Mouse (Mus musculus): ENCODE measurements around the gene Supt3. TPM values are rescaled to one million over a fixed set of nuclear protein-coding genes. Genes with fewer than 3 reads are reported as not detected.

The Supt3 gene
- polyA plus RNA-seq, 1 experiment from 2014 or later, result 21.1 TPM

DNA sequence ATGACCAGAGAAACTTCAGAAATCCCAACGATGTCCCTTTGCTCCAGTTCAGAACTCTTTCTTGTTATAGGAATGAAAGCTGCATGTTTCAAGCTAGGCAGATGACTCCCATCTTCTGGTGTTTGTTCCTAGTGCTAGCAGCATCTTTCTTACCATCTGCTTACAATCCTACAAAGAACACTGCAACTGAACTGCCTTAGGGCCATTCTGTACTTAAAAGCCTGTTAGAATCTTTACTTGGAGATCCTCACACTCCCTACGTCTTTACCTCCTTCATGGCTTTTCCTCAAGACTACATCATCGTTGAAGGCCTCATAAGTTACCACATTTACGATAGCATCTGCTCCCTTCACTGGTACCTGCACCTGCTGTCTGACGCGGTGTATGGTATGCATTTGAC lies 86.2 kb downstream of the Supt3 start:
- no peak for ATAC-seq (ENCODE audit: insufficient read depth)
- H3K9me3 ChIP-seq (ENCODE audit: low read depth, low read length), result no peaks in the 10 kb centered on the region
- H3K27ac ChIP-seq (ENCODE audit: low read depth), result no peak overlapping the region
- WGBS, result 92% methylated on average over 6 of the region's 6 CpGs
- H3K27me3 ChIP-seq (ENCODE audit: insufficient read depth, low read length), result no peaks in the 10 kb centered on the region
- no peak for TF ChIP-seq CTCF (IDR thresholded peaks at IDR 0.05; ENCODE audit: low read depth)
- no peak overlapping the region for H3K4me3 ChIP-seq (ENCODE audit: low read depth, low read length)
- no peak for DNase-seq
- no peaks in the 10 kb centered on the region; the same call in 1 of the 2 replicates for H3K4me1 ChIP-seq (ENCODE audit: insufficient read depth)
- no peaks in the 10 kb centered on the region for H3K36me3 ChIP-seq (ENCODE audit: insufficient read depth)
- H3K4me2 ChIP-seq, result no peak overlapping the region
- H3K9ac ChIP-seq, result no peak overlapping the region

DNA sequence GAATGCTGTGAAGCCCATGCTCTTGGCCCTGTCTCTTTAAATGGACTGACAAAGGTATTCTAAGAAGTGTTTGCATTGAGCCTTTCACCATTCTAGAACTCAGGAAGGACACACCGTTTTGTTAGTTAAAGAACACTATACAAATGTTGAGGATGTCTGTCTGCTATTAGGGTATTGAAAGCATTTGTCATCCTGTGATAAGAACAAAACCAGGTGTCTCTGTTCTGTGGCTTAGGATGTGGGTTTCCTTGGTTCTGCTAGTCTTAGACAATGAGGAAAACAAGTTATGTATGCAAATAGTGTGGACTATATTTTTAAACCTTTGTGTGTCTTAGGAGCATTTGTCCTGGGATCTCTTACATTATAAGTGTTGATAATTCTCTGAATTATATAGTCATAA lies 116.6 kb downstream of the Supt3 start:
- DNase-seq (no peak), ATAC-seq (ENCODE audit: insufficient read depth) (no peak)
- Histone ChIP-seq H3K4me3 (ENCODE audit: low read depth, low read length) (no peak overlapping the region), H3K27ac (ENCODE audit: low read depth) (no peak overlapping the region), H3K36me3 (ENCODE audit: insufficient read depth) (no peaks in the 10 kb centered on the region), H3K4me2 (no peak overlapping the region), H3K4me1 (ENCODE audit: insufficient read depth) (no peaks in the 10 kb centered on the region), H3K9ac (no peak overlapping the region), H3K9me3 (ENCODE audit: low read depth, low read length) (no peaks in the 10 kb centered on the region), H3K27me3 (ENCODE audit: insufficient read depth, low read length) (no peaks in the 10 kb centered on the region)
- WGBS, result 48% methylated on average over 1 of the region's 1 CpGs
- TF ChIP-seq CTCF (IDR thresholded peaks at IDR 0.05; ENCODE audit: low read depth), result no peak

GRCm38 (mm10) chr17:44943536-44944090 lies 166.7 kb downstream of the Supt3 start:
- no peak overlapping the region for H3K4me2 ChIP-seq
- no peak for DNase-seq
- 80% methylated on average over 4 of the region's 4 CpGs for WGBS

DNA sequence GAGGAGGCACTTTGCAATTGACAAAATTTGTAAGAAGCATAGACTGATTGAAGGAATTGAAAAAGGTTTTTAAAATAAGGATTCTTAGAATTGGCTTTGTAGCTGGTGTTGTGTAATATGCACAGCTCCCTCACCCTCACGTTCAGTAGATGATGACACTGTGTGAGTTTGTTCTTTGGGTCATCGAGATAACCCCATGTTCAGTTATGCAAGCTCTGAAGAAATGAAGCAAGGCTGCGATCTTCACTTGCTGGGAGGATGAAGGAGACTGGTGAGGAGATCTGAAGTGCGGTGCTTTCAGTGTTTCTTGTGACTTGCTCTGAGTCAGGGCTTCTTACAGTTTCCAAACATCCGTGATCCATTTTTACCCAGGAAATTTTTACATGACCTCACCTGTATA lies 168.4 kb downstream of the Supt3 start:
- Histone ChIP-seq H3K27ac (ENCODE audit: low read depth) (no peak overlapping the region), H3K36me3 (ENCODE audit: insufficient read depth) (no peaks in the 10 kb centered on the region), H3K9me3 (ENCODE audit: low read depth, low read length) (no peaks in the 10 kb centered on the region), H3K27me3 (ENCODE audit: insufficient read depth, low read length) (no peaks in the 10 kb centered on the region), H3K4me3 (ENCODE audit: low read depth, low read length) (no peak overlapping the region), H3K9ac (no peak overlapping the region), H3K4me1 (ENCODE audit: insufficient read depth) (no peaks in the 10 kb centered on the region), H3K4me2 (no peak overlapping the region)
- ATAC-seq (ENCODE audit: insufficient read depth) (no peak), DNase-seq (no peak)
- TF ChIP-seq CTCF (IDR thresholded peaks at IDR 0.05; ENCODE audit: low read depth), result no peak
- WGBS, result 69% methylated on average over 5 of the region's 5 CpGs

More at GRCm38 (mm10) chr17:44943536-44944090, 166.7 kb downstream of the Supt3 start:
- no peak for TF ChIP-seq CTCF (IDR thresholded peaks at IDR 0.05; ENCODE audit: low read depth)
- Histone ChIP-seq H3K9ac (no peak overlapping the region), H3K9me3 (ENCODE audit: low read depth, low read length) (no peaks in the 10 kb centered on the region), H3K36me3 (ENCODE audit: insufficient read depth) (no peaks in the 10 kb centered on the region), H3K4me3 (ENCODE audit: low read depth, low read length) (no peak overlapping the region), H3K27ac (ENCODE audit: low read depth) (no peak overlapping the region), H3K27me3 (ENCODE audit: insufficient read depth, low read length) (no peaks in the 10 kb centered on the region), H3K4me1 (ENCODE audit: insufficient read depth) (no peaks in the 10 kb centered on the region)
- no peak for ATAC-seq (ENCODE audit: insufficient read depth)

DNA sequence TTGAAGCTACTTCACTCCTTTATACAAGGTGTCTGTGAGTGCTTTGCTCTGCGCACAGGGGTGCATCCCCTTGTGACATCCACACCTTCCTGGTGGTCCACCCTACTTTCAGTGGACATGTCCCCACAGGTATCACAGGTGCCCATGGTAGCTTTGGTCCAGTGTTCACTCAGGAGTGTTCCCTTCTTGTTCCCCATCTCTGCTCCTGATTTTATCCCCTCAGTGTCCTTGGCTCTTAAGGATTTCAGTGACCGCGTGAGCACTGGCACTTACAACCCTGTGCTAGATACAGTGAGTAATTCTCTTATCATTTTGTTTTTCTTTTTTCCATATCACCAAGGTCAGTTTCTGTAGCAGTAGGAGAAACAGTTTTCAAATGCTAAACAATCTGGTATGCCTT lies 171.4 kb downstream of the Supt3 start:
- H3K9ac ChIP-seq, result no peak overlapping the region
- H3K9me3 ChIP-seq (ENCODE audit: low read depth, low read length), result no peaks in the 10 kb centered on the region
- no peak overlapping the region for H3K27ac ChIP-seq (ENCODE audit: low read depth)
- no peak overlapping the region for H3K4me2 ChIP-seq
- no peaks in the 10 kb centered on the region for H3K36me3 ChIP-seq (ENCODE audit: insufficient read depth)
- H3K4me3 ChIP-seq (ENCODE audit: low read depth, low read length), result no peak overlapping the region
- H3K4me1 ChIP-seq (ENCODE audit: insufficient read depth), result no peaks in the 10 kb centered on the region
- DNase-seq (no peak), ATAC-seq (ENCODE audit: insufficient read depth) (no peak)
- no peak for TF ChIP-seq CTCF (IDR thresholded peaks at IDR 0.05; ENCODE audit: low read depth)
- 88% methylated on average over 3 of the region's 3 CpGs for WGBS
- H3K27me3 ChIP-seq (ENCODE audit: insufficient read depth, low read length), result no peaks in the 10 kb centered on the region

DNA sequence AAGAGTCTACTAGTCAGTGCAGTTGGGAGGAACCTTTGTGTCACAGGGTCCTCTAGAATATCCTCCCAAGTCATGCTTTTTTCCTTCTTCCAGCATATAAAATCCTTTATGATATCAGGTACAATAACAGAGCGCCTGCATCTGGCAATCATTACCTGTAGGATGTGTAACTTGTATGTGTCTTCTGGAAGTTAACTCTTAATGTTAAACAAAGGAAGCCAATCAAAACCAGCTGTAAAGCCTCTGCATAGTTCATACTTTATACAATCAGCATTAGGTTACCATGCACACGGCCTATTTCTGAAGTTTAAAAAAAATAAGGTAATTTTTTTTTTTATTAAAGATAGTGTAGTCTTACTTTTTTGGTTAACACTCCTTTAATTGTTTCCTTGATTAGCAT lies 179.7 kb downstream of the Supt3 start:
- H3K9ac ChIP-seq, result no peak overlapping the region
- no peaks in the 10 kb centered on the region for H3K36me3 ChIP-seq (ENCODE audit: insufficient read depth)
- 79% methylated on average over 2 of the region's 2 CpGs for WGBS
- no peak for DNase-seq
- H3K4me3 ChIP-seq (ENCODE audit: low read depth, low read length), result no peak overlapping the region
- H3K27me3 ChIP-seq (ENCODE audit: insufficient read depth, low read length), result no peaks in the 10 kb centered on the region
- no peak for TF ChIP-seq CTCF (IDR thresholded peaks at IDR 0.05; ENCODE audit: low read depth)
- H3K4me1 ChIP-seq (ENCODE audit: insufficient read depth), result no peaks in the 10 kb centered on the region
- no peak for ATAC-seq (ENCODE audit: insufficient read depth)
- no peak overlapping the region for H3K4me2 ChIP-seq
- H3K9me3 ChIP-seq (ENCODE audit: low read depth, low read length), result no peaks in the 10 kb centered on the region
- no peak overlapping the region for H3K27ac ChIP-seq (ENCODE audit: low read depth)

DNA sequence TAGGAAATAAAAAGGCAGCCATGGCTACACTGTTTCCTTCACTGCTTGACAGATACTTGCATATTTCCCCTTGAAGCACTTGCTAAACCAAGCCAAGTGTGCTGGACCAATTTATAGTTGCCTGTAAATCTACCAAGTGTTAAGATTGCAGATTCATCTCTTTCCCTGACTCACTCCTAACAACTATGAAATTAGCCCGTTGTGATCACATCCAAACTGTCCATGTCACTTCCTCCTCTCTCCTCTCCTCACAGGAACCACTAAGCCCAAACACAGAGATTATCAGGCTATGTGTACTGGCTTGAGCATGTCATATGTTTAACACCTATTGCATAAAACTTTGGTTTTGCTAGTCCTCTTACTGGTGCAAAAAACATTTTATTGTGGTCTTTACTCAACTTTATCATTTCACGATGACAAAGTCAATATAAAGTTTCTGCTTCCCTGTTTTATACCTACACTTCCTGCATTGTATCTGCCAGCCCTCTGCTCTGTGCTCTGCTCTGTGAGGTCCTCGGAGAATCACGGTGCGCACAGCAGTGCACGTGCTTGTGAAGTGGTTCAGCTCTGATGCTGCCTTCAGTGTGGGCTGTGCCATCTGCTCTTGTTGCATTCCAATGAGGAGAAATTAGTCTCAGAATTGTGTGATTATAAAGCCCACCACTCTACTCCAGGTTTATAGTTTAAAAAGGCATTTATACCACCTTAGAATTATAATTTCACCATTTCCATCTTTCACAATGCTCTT lies 186.3 kb downstream of the Supt3 start:
- Histone ChIP-seq H3K9ac (no peak overlapping the region), H3K27ac (ENCODE audit: low read depth) (no peak overlapping the region), H3K4me2 (no peak overlapping the region), H3K9me3 (ENCODE audit: low read depth, low read length) (no peaks in the 10 kb centered on the region), H3K36me3 (ENCODE audit: insufficient read depth) (no peaks in the 10 kb centered on the region), H3K4me1 (ENCODE audit: insufficient read depth) (no peaks in the 10 kb centered on the region), H3K4me3 (ENCODE audit: low read depth, low read length) (no peak overlapping the region), H3K27me3 (ENCODE audit: insufficient read depth, low read length) (no peaks in the 10 kb centered on the region)
- TF ChIP-seq CTCF (IDR thresholded peaks at IDR 0.05; ENCODE audit: low read depth), result no peak
- ATAC-seq (ENCODE audit: insufficient read depth), result no peak
- WGBS, result 73% methylated on average over 6 of the region's 6 CpGs
- no peak for DNase-seq
